Mouse (Mus musculus) liver, embryonic 12.5 days (tissue): Measurements from ENCODE around the gene Arhgap22. TPM values are rescaled to one million over a fixed set of nuclear protein-coding genes. Genes with fewer than 3 reads are reported as not detected.

Experiments used
- ATAC-seq: fragments of 200-750 bp; cut with Nextera tagmentation; 2 replicates; pipeline ENCODE4 v1.8.0; 2017; ENCODE audit warnings: moderate number of reproducible peaks, mild to moderate bottlenecking, moderate library complexity
- H3K27ac ChIP-seq: fragments of 300-500 bp; sonication (generic); 2 replicates; pipeline ENCODE4 v1.5.1; 2016; ENCODE audit warnings: mild to moderate bottlenecking
- H3K27me3 ChIP-seq: fragments of 300-500 bp; sonication (generic); replicated peaks from 2 replicates; pipeline ENCODE4 v1.6.1; 2016; ENCODE audit warnings: mild to moderate bottlenecking, moderate library complexity
- H3K36me3 ChIP-seq: fragments of 300-500 bp; sonication (generic); 2 replicates; pipeline ENCODE4 v1.6.1; 2016; ENCODE audit warnings: mild to moderate bottlenecking, moderate library complexity
- H3K4me1 ChIP-seq: fragments of 300-500 bp; sonication (generic); 2 replicates; pipeline ENCODE4 v1.6.1; 2016
- H3K4me2 ChIP-seq: fragments of 300-500 bp; sonication (generic); 2 replicates; pipeline ENCODE4 v1.6.1; 2016; ENCODE audit warnings: mild to moderate bottlenecking, moderate library complexity
- H3K4me3 ChIP-seq: fragments of 300-500 bp; sonication (generic); 2 replicates; pipeline ENCODE4 v1.5.1; 2016; ENCODE audit warnings: mild to moderate bottlenecking, moderate library complexity
- H3K9ac ChIP-seq: fragments of 300-500 bp; sonication (generic); 2 replicates; pipeline ENCODE4 v1.6.1; 2016; ENCODE audit warnings: mild to moderate bottlenecking, moderate library complexity
- H3K9me3 ChIP-seq: fragments of 300-500 bp; sonication (generic); replicated peaks from 2 replicates; pipeline ENCODE4 v1.6.1; 2016; ENCODE audit warnings: mild to moderate bottlenecking, moderate library complexity
- WGBS: fragments of 180-500 bp; shearing (Covaris S2); methylation state at CpG from one replicate; pipeline ENCODE4 v1.1.7; 2016; ENCODE audit not compliant: insufficient replicate concordance; 5-methylcytosine and 5-hydroxymethylcytosine counted together
- polyA plus RNA-seq: library from polyadenylated mRNA; unstranded; fragments of >200 nt; fragmentation: Nextera tagmentation; extraction: Ambion mirVana; gene quantifications from 2 replicates; pipeline ENCODE4 v1.2.1, GENCODE M21; 2016

The Arhgap22 gene
- polyA plus RNA-seq, 1 experiment from 2014 or later, result 4.6 TPM

- Histone ChIP-seq H3K4me2 (no peak overlapping the region), H3K4me3 (no peak overlapping the region), H3K9ac (no peak overlapping the region), H3K27ac (no peak overlapping the region), H3K9me3 (no peaks in the 10 kb centered on the region), H3K4me1 (no peaks in the 10 kb centered on the region), H3K27me3 (no peaks in the 10 kb centered on the region), H3K36me3 (no peaks in the 10 kb centered on the region)
- no peak for ATAC-seq
- WGBS, result 69% methylated on average over 14 of the region's 14 CpGs
These were observed 129.4 kb downstream of the Arhgap22 start for GRCm38 (mm10) chr14:33343131-33343725.

- Histone ChIP-seq H3K4me1 (no peaks in the 10 kb centered on the region), H3K27ac (no peak overlapping the region), H3K4me3 (no peak overlapping the region), H3K9me3 (no peaks in the 10 kb centered on the region), H3K36me3 (no peaks in the 10 kb centered on the region), H3K9ac (no peak overlapping the region), H3K4me2 (no peak overlapping the region), H3K27me3 (peaks cover 33% of the 10 kb centered on the region)
- 48% methylated on average over 6 of the region's 6 CpGs for WGBS
- ATAC-seq, result no peak
These were observed 132.7 kb downstream of the Arhgap22 start for GRCm38 (mm10) chr14:33346546-33346945.

- 39% methylated on average over 4 of the region's 4 CpGs for WGBS
- no peak overlapping the region for H3K4me3 ChIP-seq
- H3K4me2 ChIP-seq, result no peak overlapping the region
- no peak overlapping the region for H3K27ac ChIP-seq
- H3K9ac ChIP-seq, result no peak overlapping the region
- no peaks in the 10 kb centered on the region for H3K36me3 ChIP-seq
- ATAC-seq, result no peak
- H3K9me3 ChIP-seq, result no peaks in the 10 kb centered on the region
- peaks cover 45% of the 10 kb centered on the region for H3K27me3 ChIP-seq
- H3K4me1 ChIP-seq, result no peaks in the 10 kb centered on the region
These were observed 133.9 kb downstream of the Arhgap22 start for GRCm38 (mm10) chr14:33347738-33348137.

GRCm38 (mm10) chr14:33348146-33348545, 134.3 kb downstream of the Arhgap22 start:
- H3K9ac ChIP-seq, result no peak overlapping the region
- no peak overlapping the region for H3K27ac ChIP-seq
- no peaks in the 10 kb centered on the region for H3K4me1 ChIP-seq
- no peak for ATAC-seq
- no peaks in the 10 kb centered on the region for H3K36me3 ChIP-seq
- H3K27me3 ChIP-seq, result peaks cover 49% of the 10 kb centered on the region
- no peaks in the 10 kb centered on the region for H3K9me3 ChIP-seq
- WGBS, result 43% methylated on average over 1 of the region's 1 CpGs
- H3K4me2 ChIP-seq, result no peak overlapping the region
- no peak overlapping the region for H3K4me3 ChIP-seq

GRCm38 (mm10) chr14:33351019-33351418, 137.2 kb downstream of the Arhgap22 start:
- Histone ChIP-seq H3K9me3 (no peaks in the 10 kb centered on the region), H3K27ac (no peak overlapping the region), H3K9ac (no peak overlapping the region), H3K4me1 (peaks cover 5% of the 10 kb centered on the region; the same call in 1 of the 2 replicates), H3K36me3 (no peaks in the 10 kb centered on the region), H3K4me2 (peak overlapping the region; percentile 64), H3K4me3 (peak overlapping the region; percentile 41), H3K27me3 (peaks cover 50% of the 10 kb centered on the region)
- WGBS, result 2% methylated on average over 32 of the region's 42 CpGs
- ATAC-seq, result no peak

- 49% methylated on average over 6 of the region's 6 CpGs for WGBS
- Histone ChIP-seq H3K9ac (no peak overlapping the region), H3K4me1 (peaks cover 5% of the 10 kb centered on the region; the same call in 1 of the 2 replicates), H3K9me3 (no peaks in the 10 kb centered on the region), H3K27me3 (peaks cover 50% of the 10 kb centered on the region), H3K36me3 (no peaks in the 10 kb centered on the region), H3K27ac (no peak overlapping the region), H3K4me2 (no peak overlapping the region), H3K4me3 (no peak overlapping the region)
- no peak for ATAC-seq
These were observed 138.3 kb downstream of the Arhgap22 start for GRCm38 (mm10) chr14:33351984-33352722.

GRCm38 (mm10) chr14:33352890-33353289, 139.1 kb downstream of the Arhgap22 start:
- H3K36me3 ChIP-seq, result no peaks in the 10 kb centered on the region
- ATAC-seq, result no peak
- peaks cover 5% of the 10 kb centered on the region; the same call in 1 of the 2 replicates for H3K4me1 ChIP-seq
- 61% methylated on average over 6 of the region's 6 CpGs for WGBS
- no peak overlapping the region for H3K9ac ChIP-seq
- H3K4me3 ChIP-seq, result no peak overlapping the region
- H3K27ac ChIP-seq, result no peak overlapping the region
- H3K9me3 ChIP-seq, result no peaks in the 10 kb centered on the region
- peaks cover 50% of the 10 kb centered on the region for H3K27me3 ChIP-seq
- no peak overlapping the region for H3K4me2 ChIP-seq

GRCm38 (mm10) chr14:33355276-33355675, 141.4 kb downstream of the Arhgap22 start:
- no peaks in the 10 kb centered on the region for H3K9me3 ChIP-seq
- peaks cover 5% of the 10 kb centered on the region; the same call in 1 of the 2 replicates for H3K4me1 ChIP-seq
- no peaks in the 10 kb centered on the region for H3K36me3 ChIP-seq
- H3K27me3 ChIP-seq, result peaks cover 35% of the 10 kb centered on the region
- 68% methylated on average over 5 of the region's 5 CpGs for WGBS
- no peak overlapping the region for H3K4me2 ChIP-seq
- ATAC-seq, result no peak
- no peak overlapping the region for H3K4me3 ChIP-seq
- no peak overlapping the region for H3K27ac ChIP-seq
- H3K9ac ChIP-seq, result no peak overlapping the region

- H3K9ac ChIP-seq, result no peak overlapping the region
- no peaks in the 10 kb centered on the region for H3K36me3 ChIP-seq
- H3K4me1 ChIP-seq, result peaks cover 14% of the 10 kb centered on the region
- no peaks in the 10 kb centered on the region for H3K9me3 ChIP-seq
- H3K4me3 ChIP-seq, result no peak overlapping the region
- 68% methylated on average over 12 of the region's 12 CpGs for WGBS
- H3K27ac ChIP-seq, result no peak overlapping the region
- ATAC-seq, result no peak
- H3K27me3 ChIP-seq, result peaks cover 27% of the 10 kb centered on the region
- H3K4me2 ChIP-seq, result no peak overlapping the region
These were observed 144.0 kb downstream of the Arhgap22 start for GRCm38 (mm10) chr14:33357600-33358368.

GRCm38 (mm10) chr14:33358891-33359290, 145.1 kb downstream of the Arhgap22 start:
- H3K4me3 ChIP-seq, result no peak overlapping the region
- no peak; the same call in 1 of the 2 replicates for ATAC-seq
- H3K36me3 ChIP-seq, result no peaks in the 10 kb centered on the region
- no peak overlapping the region for H3K27ac ChIP-seq
- H3K27me3 ChIP-seq, result peaks cover 30% of the 10 kb centered on the region
- H3K9me3 ChIP-seq, result no peaks in the 10 kb centered on the region
- H3K4me2 ChIP-seq, result no peak overlapping the region
- no peak overlapping the region for H3K9ac ChIP-seq
- peaks cover 20% of the 10 kb centered on the region for H3K4me1 ChIP-seq
- 76% methylated on average over 8 of the region's 8 CpGs for WGBS

- H3K27me3 ChIP-seq, result peaks cover 30% of the 10 kb centered on the region
- no peaks in the 10 kb centered on the region for H3K9me3 ChIP-seq
- 0 out of 2 replicates have a peak, but pooled peaks have one; percentile 24 for ATAC-seq
- H3K4me2 ChIP-seq, result peak overlapping the region; percentile 40; the same call in 1 of the 2 replicates
- H3K27ac ChIP-seq, result no peak overlapping the region
- H3K4me1 ChIP-seq, result peaks cover 16% of the 10 kb centered on the region
- H3K9ac ChIP-seq, result no peak overlapping the region
- H3K36me3 ChIP-seq, result 0 out of 2 replicates have a peak, but pooled peaks cover 5% of the 10 kb centered on the region
- WGBS, result 26% methylated on average over 2 of the region's 4 CpGs
- no peak overlapping the region for H3K4me3 ChIP-seq
These were observed 147.7 kb downstream of the Arhgap22 start for GRCm38 (mm10) chr14:33361546-33361945.

- peak overlapping the region; percentile 40 for H3K4me2 ChIP-seq
- H3K4me3 ChIP-seq, result peak overlapping the region; percentile 17; the same call in 1 of the 2 replicates
- H3K9me3 ChIP-seq, result no peaks in the 10 kb centered on the region
- no peak overlapping the region for H3K27ac ChIP-seq
- WGBS, result 49% methylated on average over 14 of the region's 14 CpGs
- H3K27me3 ChIP-seq, result peaks cover 30% of the 10 kb centered on the region
- ATAC-seq, result 0 out of 2 replicates have a peak, but pooled peaks have one; percentile 30
- H3K36me3 ChIP-seq, result 0 out of 2 replicates have a peak, but pooled peaks cover 5% of the 10 kb centered on the region
- no peak overlapping the region for H3K9ac ChIP-seq
- peaks cover 16% of the 10 kb centered on the region for H3K4me1 ChIP-seq
These were observed 148.3 kb downstream of the Arhgap22 start for GRCm38 (mm10) chr14:33362122-33362521.
